Mouse (Mus musculus): ENCODE results near the gene Arsj.

DNA sequence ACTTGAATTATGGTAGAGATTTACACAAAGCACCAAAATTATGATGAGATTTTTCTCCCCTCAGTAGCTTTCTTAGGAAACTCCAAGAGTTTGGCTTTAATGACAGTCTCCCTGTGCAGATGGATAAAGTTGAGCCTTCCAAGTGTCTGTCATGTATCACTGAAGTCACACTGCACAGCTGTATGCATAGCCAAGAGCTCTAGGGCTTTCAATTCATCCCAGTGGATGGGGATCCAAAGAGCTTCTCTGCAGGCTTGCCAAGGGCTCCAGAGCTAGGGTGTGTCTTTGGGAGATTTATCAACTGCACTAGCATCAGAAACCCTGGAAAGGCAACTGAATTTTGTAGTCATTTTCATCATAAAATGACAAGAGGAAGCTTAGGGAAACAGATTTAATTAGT lies 7.1 kb downstream of the Arsj start:
- no peak for TF ChIP-seq POLR2A (IDR thresholded peaks at IDR 0.05; ENCODE audit: borderline replicate concordance, control insufficient read depth, low read depth, low read length)
- no peak for TF ChIP-seq CTCF (IDR thresholded peaks at IDR 0.05; ENCODE audit: control insufficient read depth, insufficient read depth, low read length)

All from bone marrow, adult 2 months (tissue).